Mouse (Mus musculus): Measurements from ENCODE around the gene Dph1. TPM values are rescaled to one million over a fixed set of nuclear protein-coding genes. Genes with fewer than 3 reads are reported as not detected.

Gene Dph1
- 19.3 and 21.3 TPM in 2 replicates for polyA plus RNA-seq (2015; fragmentation: Nextera tagmentation; extraction: Ambion mirVana)

DNA sequence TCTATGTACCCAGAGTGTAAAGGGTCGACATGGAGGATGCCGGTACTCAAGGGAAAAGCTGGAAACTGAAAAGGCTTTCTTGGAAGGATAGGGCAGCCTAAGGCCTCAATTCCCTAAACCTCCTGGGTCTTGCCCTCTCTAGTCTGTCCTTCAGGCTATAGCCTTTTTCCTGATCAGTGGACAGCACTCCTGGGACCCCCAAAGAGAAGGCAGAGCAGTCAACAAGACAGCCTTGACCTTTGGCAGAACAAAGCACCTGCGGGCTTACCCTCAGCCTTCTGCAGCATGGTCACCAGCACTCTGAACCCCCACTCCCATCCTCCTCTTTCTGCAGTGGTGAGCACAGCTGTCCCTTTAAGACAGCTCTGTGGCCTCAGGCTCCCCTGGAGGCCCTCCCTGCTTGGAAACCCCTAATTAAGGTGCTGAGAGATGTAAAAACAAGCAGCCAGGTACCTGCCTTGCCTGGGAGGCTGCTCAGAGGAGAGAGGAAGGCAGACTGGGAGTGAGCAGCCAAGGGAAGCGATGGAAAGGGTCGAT, at the start of gene Dph1:
TSS of gene Dph1 (minus strand) at position 337 of the 537 bp plus-strand sequence.
- no peak for ATAC-seq (ENCODE audit: extremely low read depth, insufficient number of reproducible peaks, low FRiP score, low TSS enrichment)
- peak within 1 kb of the TSS; percentile 98 for H3K4me2 ChIP-seq
- peak within 1 kb of the TSS; percentile 89 for H3K9ac ChIP-seq
- peaks cover 42% of the 10 kb centered on the region for H3K27me3 ChIP-seq (replicated peaks)
- peak within 1 kb of the TSS; percentile 64 for H3K27ac ChIP-seq (replicated peaks)
- peaks cover 1% of the 10 kb centered on the region; the same call in 1 of the 2 replicates for H3K36me3 ChIP-seq
- WGBS: 55% methylated on average over 5 of the region's 5 CpGs
- H3K4me3 ChIP-seq: peak within 1 kb of the TSS; percentile 95
- H3K4me1 ChIP-seq: peaks cover 68% of the 10 kb centered on the region
- H3K9me3 ChIP-seq: no peaks in the 10 kb centered on the region

- Histone ChIP-seq H3K4me3 (no peak overlapping the region), H3K4me2 (peak overlapping the region; percentile 31; the same call in 1 of the 2 replicates), H3K27me3 (replicated peaks) (peaks cover 9% of the 10 kb centered on the region; the same call in 1 of the 2 replicates), H3K9me3 (no peaks in the 10 kb centered on the region), H3K36me3 (no peaks in the 10 kb centered on the region), H3K27ac (replicated peaks) (peak overlapping the region; percentile 87), H3K4me1 (peaks cover 54% of the 10 kb centered on the region), H3K9ac (peak overlapping the region; percentile 10; the same call in 1 of the 2 replicates)
- no peak for ATAC-seq (ENCODE audit: extremely low read depth, insufficient number of reproducible peaks, low FRiP score, low TSS enrichment)
- 37% methylated on average over 13 of the region's 13 CpGs for WGBS
These were observed 49.3 kb upstream of the Dph1 start for GRCm38 (mm10) chr11:75240158-75240934.

DNA sequence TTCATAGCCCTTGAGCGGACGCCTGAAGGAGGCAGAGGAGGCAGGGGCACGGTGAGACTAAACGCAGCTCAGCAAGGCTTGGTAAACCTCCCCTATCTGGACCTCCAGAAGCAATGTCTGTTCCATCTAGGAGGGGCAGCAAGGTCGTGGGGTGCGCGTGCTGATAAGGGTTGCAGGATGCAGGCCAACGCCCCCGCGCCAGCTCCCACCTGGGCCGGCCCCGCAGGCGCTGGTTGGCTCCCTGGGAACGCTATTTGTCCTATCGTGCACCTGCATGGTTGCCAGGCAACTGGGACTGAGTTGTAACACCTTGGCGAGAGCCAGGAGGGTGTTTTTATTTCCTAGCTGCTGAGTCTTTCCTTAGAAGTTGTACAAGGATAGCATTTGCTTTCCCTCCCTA, 43.7 kb upstream of the Dph1 start:
- no peaks in the 10 kb centered on the region for H3K36me3 ChIP-seq
- peaks cover 31% of the 10 kb centered on the region for H3K27me3 ChIP-seq (replicated peaks)
- H3K27ac ChIP-seq (replicated peaks): no peak overlapping the region
- no peaks in the 10 kb centered on the region for H3K9me3 ChIP-seq
- H3K4me2 ChIP-seq: peak overlapping the region; percentile 8
- no peak overlapping the region for H3K9ac ChIP-seq
- ATAC-seq (ENCODE audit: extremely low read depth, insufficient number of reproducible peaks, low FRiP score, low TSS enrichment): no peak
- 18% methylated on average over 16 of the region's 16 CpGs for WGBS
- no peak overlapping the region for H3K4me3 ChIP-seq
- H3K4me1 ChIP-seq: peaks cover 33% of the 10 kb centered on the region

DNA sequence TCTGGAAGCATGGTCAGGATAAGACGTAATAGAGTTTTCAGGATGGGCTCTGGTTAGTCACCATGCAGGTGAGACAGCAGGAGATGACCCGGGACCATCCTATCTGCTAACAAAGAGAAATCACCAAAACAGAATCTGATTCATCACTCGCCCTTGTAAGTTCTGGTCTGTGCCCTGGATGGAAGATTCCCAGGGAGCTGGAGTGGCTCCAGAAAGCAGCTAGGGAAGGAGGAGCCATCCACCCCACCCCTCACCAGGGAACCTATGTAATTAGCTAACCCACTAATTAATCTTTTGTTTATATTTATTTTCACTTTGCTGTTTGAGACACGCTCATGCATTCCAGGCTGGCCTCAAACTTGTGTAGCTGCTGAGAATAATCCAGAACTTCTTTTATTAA, 41.4 kb upstream of the Dph1 start:
- Histone ChIP-seq H3K4me2 (no peak overlapping the region), H3K4me1 (peaks cover 33% of the 10 kb centered on the region), H3K27me3 (replicated peaks) (peaks cover 31% of the 10 kb centered on the region), H3K27ac (replicated peaks) (no peak overlapping the region), H3K36me3 (no peaks in the 10 kb centered on the region), H3K9ac (no peak overlapping the region), H3K9me3 (no peaks in the 10 kb centered on the region), H3K4me3 (no peak overlapping the region)
- 70% methylated on average over 4 of the region's 4 CpGs for WGBS
- ATAC-seq (ENCODE audit: extremely low read depth, insufficient number of reproducible peaks, low FRiP score, low TSS enrichment): no peak

DNA sequence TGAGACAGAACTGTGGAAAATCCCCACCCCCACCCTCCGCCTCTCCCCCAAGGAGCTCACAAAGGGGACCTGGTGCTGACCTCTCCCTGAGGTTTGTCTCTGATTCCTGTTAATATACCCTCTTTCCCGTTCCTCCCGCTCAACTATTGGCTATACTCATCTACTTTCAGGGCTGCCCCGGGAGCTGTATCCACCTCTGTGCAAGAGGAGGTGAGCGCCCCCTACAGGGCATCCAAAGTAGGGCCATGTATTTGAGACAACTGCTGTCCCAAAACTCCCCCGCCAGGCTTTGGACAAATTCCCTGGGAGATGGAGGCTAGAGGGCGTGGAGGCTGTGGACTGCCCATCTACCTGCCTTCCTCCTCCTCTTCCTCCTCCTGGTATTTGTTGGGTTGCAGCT, 40.7 kb upstream of the Dph1 start:
- no peak for ATAC-seq (ENCODE audit: extremely low read depth, insufficient number of reproducible peaks, low FRiP score, low TSS enrichment)
- H3K9me3 ChIP-seq: no peaks in the 10 kb centered on the region
- no peaks in the 10 kb centered on the region for H3K36me3 ChIP-seq
- H3K27ac ChIP-seq (replicated peaks): no peak overlapping the region
- peaks cover 33% of the 10 kb centered on the region for H3K4me1 ChIP-seq
- 0 out of 2 replicates have a peak overlapping the region, but pooled peaks have one; percentile 21 for H3K4me2 ChIP-seq
- WGBS: 12% methylated on average over 7 of the region's 7 CpGs
- H3K9ac ChIP-seq: no peak overlapping the region
- peaks cover 31% of the 10 kb centered on the region for H3K27me3 ChIP-seq (replicated peaks)
- H3K4me3 ChIP-seq: no peak overlapping the region

DNA sequence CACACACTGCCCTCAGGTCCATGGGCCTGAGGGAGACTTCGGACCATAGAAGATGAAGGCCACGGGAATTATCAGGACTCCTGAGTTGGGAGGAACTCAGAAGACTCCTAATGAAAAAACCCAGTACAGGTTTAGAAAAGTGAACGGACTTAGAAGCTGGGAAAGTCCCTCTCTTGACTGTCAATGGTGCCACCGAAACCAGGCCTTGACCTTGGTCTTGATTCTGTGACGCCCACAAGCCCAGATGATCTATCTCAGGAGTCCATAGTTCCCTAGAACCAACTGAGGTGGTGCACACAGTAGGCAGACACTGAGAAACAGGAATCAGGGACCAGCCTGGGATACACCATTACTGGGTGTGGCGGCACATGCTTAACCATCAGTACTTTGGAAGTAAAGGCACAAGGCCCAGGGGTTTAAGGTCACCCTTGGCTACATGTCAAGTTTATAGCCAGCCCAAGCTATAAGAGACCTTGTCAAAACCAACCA, 39.3 kb upstream of the Dph1 start:
- Histone ChIP-seq H3K4me2 (no peak overlapping the region), H3K9me3 (no peaks in the 10 kb centered on the region), H3K36me3 (no peaks in the 10 kb centered on the region), H3K27me3 (replicated peaks) (peaks cover 22% of the 10 kb centered on the region), H3K4me3 (no peak overlapping the region), H3K9ac (no peak overlapping the region), H3K27ac (replicated peaks) (no peak overlapping the region), H3K4me1 (peaks cover 24% of the 10 kb centered on the region)
- ATAC-seq (ENCODE audit: extremely low read depth, insufficient number of reproducible peaks, low FRiP score, low TSS enrichment): no peak
- 83% methylated on average over 6 of the region's 6 CpGs for WGBS

- H3K27me3 ChIP-seq (replicated peaks): peaks cover 11% of the 10 kb centered on the region
- H3K4me1 ChIP-seq: peaks cover 14% of the 10 kb centered on the region
- ATAC-seq (ENCODE audit: extremely low read depth, insufficient number of reproducible peaks, low FRiP score, low TSS enrichment): no peak
- no peak overlapping the region for H3K27ac ChIP-seq (replicated peaks)
- H3K9me3 ChIP-seq: no peaks in the 10 kb centered on the region
- no peak overlapping the region for H3K9ac ChIP-seq
- whole genome bisulfite sequencing: 67% methylated on average over 6 of the region's 6 CpGs
- H3K4me3 ChIP-seq: no peak overlapping the region
- H3K36me3 ChIP-seq: no peaks in the 10 kb centered on the region
- H3K4me2 ChIP-seq: no peak overlapping the region
These were observed 38.2 kb upstream of the Dph1 start for GRCm38 (mm10) chr11:75229289-75229688.

GRCm38 (mm10) chr11:75227632-75228031, 36.6 kb upstream of the Dph1 start:
- 52% methylated on average over 3 of the region's 3 CpGs for WGBS
- no peaks in the 10 kb centered on the region for H3K9me3 ChIP-seq
- H3K27ac ChIP-seq (replicated peaks): no peak overlapping the region
- no peak for ATAC-seq (ENCODE audit: extremely low read depth, insufficient number of reproducible peaks, low FRiP score, low TSS enrichment)
- no peak overlapping the region for H3K9ac ChIP-seq
- peaks cover 8% of the 10 kb centered on the region; the same call in 1 of the 2 replicates for H3K4me1 ChIP-seq
- H3K4me2 ChIP-seq: no peak overlapping the region
- H3K36me3 ChIP-seq: no peaks in the 10 kb centered on the region
- no peak overlapping the region for H3K4me3 ChIP-seq
- no peaks in the 10 kb centered on the region for H3K27me3 ChIP-seq (replicated peaks)

GRCm38 (mm10) chr11:75224835-75225234, 33.8 kb upstream of the Dph1 start:
- ATAC-seq (ENCODE audit: extremely low read depth, insufficient number of reproducible peaks, low FRiP score, low TSS enrichment): no peak
- no peak overlapping the region for H3K27ac ChIP-seq (replicated peaks)
- H3K4me1 ChIP-seq: peaks cover 19% of the 10 kb centered on the region
- no peak overlapping the region for H3K9ac ChIP-seq
- WGBS: 77% methylated on average over 4 of the region's 4 CpGs
- no peaks in the 10 kb centered on the region for H3K27me3 ChIP-seq (replicated peaks)
- H3K36me3 ChIP-seq: no peaks in the 10 kb centered on the region
- H3K4me3 ChIP-seq: no peak overlapping the region
- H3K9me3 ChIP-seq: no peaks in the 10 kb centered on the region
- H3K4me2 ChIP-seq: no peak overlapping the region

GRCm38 (mm10) chr11:75224062-75224461, 33.0 kb upstream of the Dph1 start:
- H3K36me3 ChIP-seq: no peaks in the 10 kb centered on the region

GRCm38 (mm10) chr11:75220517-75221145, 29.6 kb upstream of the Dph1 start:
- Histone ChIP-seq H3K27ac (replicated peaks) (peak overlapping the region; percentile 69), H3K9ac (peak overlapping the region; percentile 63), H3K9me3 (no peaks in the 10 kb centered on the region), H3K4me3 (peak overlapping the region; percentile 11; the same call in 1 of the 2 replicates), H3K4me1 (peaks cover 32% of the 10 kb centered on the region), H3K4me2 (peak overlapping the region; percentile 50), H3K36me3 (no peaks in the 10 kb centered on the region), H3K27me3 (replicated peaks) (peaks cover 8% of the 10 kb centered on the region)
- no peak for ATAC-seq (ENCODE audit: extremely low read depth, insufficient number of reproducible peaks, low FRiP score, low TSS enrichment)
- 55% methylated on average over 4 of the region's 6 CpGs for WGBS

More at GRCm38 (mm10) chr11:75224062-75224461, 33.0 kb upstream of the Dph1 start:
- no peak overlapping the region for H3K27ac ChIP-seq (replicated peaks)
- H3K27me3 ChIP-seq (replicated peaks): no peaks in the 10 kb centered on the region
- no peak overlapping the region for H3K4me2 ChIP-seq
- H3K9me3 ChIP-seq: no peaks in the 10 kb centered on the region
- no peak overlapping the region for H3K9ac ChIP-seq
- 87% methylated on average over 12 of the region's 12 CpGs for WGBS
- peaks cover 23% of the 10 kb centered on the region for H3K4me1 ChIP-seq
- ATAC-seq (ENCODE audit: extremely low read depth, insufficient number of reproducible peaks, low FRiP score, low TSS enrichment): no peak
- no peak overlapping the region for H3K4me3 ChIP-seq
